ENCODE assay signal across 29 mouse cellular contexts in genomic region chr19:41275588-41275987, GRCm38 (mm10). TPM values are rescaled to one million over a fixed set of nuclear protein-coding genes. Genes with fewer than 3 reads are reported as not detected.
DNase-seq lines count a peak whose midpoint lies in the region; ATAC-seq and TF ChIP-seq lines count a peak whose summit lies in the region.
"Had no signal": no experiment of that assay in that cellular context is flagged by ENCODE, and none has a peak within 500 bp of the region (broad histone marks: within the 10 kb centered on the region; RNA-seq: fewer than 3 reads in every experiment).

No protein-coding gene starts in this region.

- 61% methylated on average over 3 of the region's 3 CpGs for WGBS in intestine, embryonic 14.5 days
- WGBS in liver, postnatal 0 days (ENCODE audit: insufficient replicate concordance), result 62% methylated on average over 3 of the region's 3 CpGs
- WGBS in stomach, postnatal 0 days, result 40% methylated on average over 3 of the region's 3 CpGs
- WGBS in kidney, embryonic 14.5 days, result 78% methylated on average over 3 of the region's 3 CpGs

- no peak; the same call in 1 of the 2 replicates for ATAC-seq in intestine, embryonic 14.5 days (replicated peaks; ENCODE audit: low FRiP score, low TSS enrichment, low read depth)
- peak; percentile 84 for ATAC-seq in liver, postnatal 0 days
- peak; percentile 75 for ATAC-seq in stomach, postnatal 0 days (ENCODE audit: low FRiP score, low TSS enrichment)
- ATAC-seq in kidney, embryonic 14.5 days (ENCODE audit: low FRiP score, low TSS enrichment), result no peak
- ATAC-seq: forebrain, embryonic 14.5 days; hindbrain, postnatal 0 days had no signal

- H3K27me3 ChIP-seq in intestine, embryonic 14.5 days (replicated peaks; ENCODE audit: control insufficient read depth, insufficient read depth, low read length), result no peaks in the 10 kb centered on the region
- no peaks in the 10 kb centered on the region for H3K27me3 ChIP-seq in liver, postnatal 0 days (ENCODE audit: insufficient read depth, low read length)
- H3K27me3 ChIP-seq in stomach, postnatal 0 days (ENCODE audit: control insufficient read depth, insufficient read depth, low read length), result no peaks in the 10 kb centered on the region
- no peaks in the 10 kb centered on the region for H3K27me3 ChIP-seq in kidney, embryonic 14.5 days (ENCODE audit: control insufficient read depth, insufficient read depth, low read length)
- H3K27me3 ChIP-seq: embryonic facial prominence, embryonic 12.5 days; hindbrain, embryonic 12.5 days; lung, embryonic 15.5 days had no signal

- H3K9ac ChIP-seq in intestine, embryonic 14.5 days (ENCODE audit: low read length), result no peak overlapping the region
- no peak overlapping the region for H3K9ac ChIP-seq in liver, postnatal 0 days (replicated peaks)
- no peak overlapping the region for H3K9ac ChIP-seq in stomach, postnatal 0 days (ENCODE audit: low read length)
- H3K9ac ChIP-seq in kidney, embryonic 14.5 days (ENCODE audit: low read depth, low read length), result no peak overlapping the region
- H3K9ac ChIP-seq: embryonic facial prominence, embryonic 12.5 days; hindbrain, embryonic 12.5 days; limb, embryonic 15.5 days; lung, embryonic 15.5 days; midbrain, embryonic 12.5 days; neural tube, embryonic 13.5 days had no signal

- H3K9me3 ChIP-seq in intestine, embryonic 14.5 days (ENCODE audit: control insufficient read depth, low read length), result no peaks in the 10 kb centered on the region
- no peaks in the 10 kb centered on the region for H3K9me3 ChIP-seq in liver, postnatal 0 days (ENCODE audit: low read length)
- H3K9me3 ChIP-seq in stomach, postnatal 0 days (ENCODE audit: control insufficient read depth, low read length), result no peaks in the 10 kb centered on the region
- H3K9me3 ChIP-seq in kidney, embryonic 14.5 days (ENCODE audit: control insufficient read depth, low read length), result no peaks in the 10 kb centered on the region
- H3K9me3 ChIP-seq: embryonic facial prominence, embryonic 12.5 days; hindbrain, embryonic 12.5 days; limb, embryonic 10.5 days; limb, embryonic 15.5 days; lung, embryonic 15.5 days; midbrain, embryonic 12.5 days; neural tube, embryonic 13.5 days had no signal

- TF ChIP-seq EP300 in liver, postnatal 0 days (IDR thresholded peaks at IDR 0.05; ENCODE audit: low read depth), result no peak
- no peak for TF ChIP-seq EP300 in stomach, postnatal 0 days (optimal IDR thresholded peaks at IDR 0.05)

- peak overlapping the region; percentile 1; the same call in 1 of the 2 replicates for H3K4me2 ChIP-seq in intestine, embryonic 14.5 days (ENCODE audit: low read length)
- peak overlapping the region; percentile 30; the same call in 1 of the 2 replicates for H3K4me2 ChIP-seq in liver, postnatal 0 days (ENCODE audit: low read depth, low read length)
- H3K4me2 ChIP-seq in stomach, postnatal 0 days (replicated peaks; ENCODE audit: low read depth), result no peak overlapping the region
- H3K4me2 ChIP-seq in kidney, embryonic 14.5 days (replicated peaks; ENCODE audit: low read depth, low read length), result no peak overlapping the region
- H3K4me2 ChIP-seq: embryonic facial prominence, embryonic 12.5 days; heart, embryonic 11.5 days; hindbrain, embryonic 12.5 days; limb, embryonic 15.5 days; lung, embryonic 15.5 days; midbrain, embryonic 12.5 days; neural tube, embryonic 13.5 days had no signal

- peak overlapping the region; percentile 14; the same call in 1 of the 2 replicates for H3K27ac ChIP-seq in intestine, embryonic 14.5 days (ENCODE audit: low read depth)
- H3K27ac ChIP-seq in liver, postnatal 0 days (ENCODE audit: low read depth), result peak overlapping the region; percentile 49
- H3K27ac ChIP-seq in stomach, postnatal 0 days (replicated peaks), result peak overlapping the region; percentile 9
- H3K27ac ChIP-seq in kidney, embryonic 14.5 days (ENCODE audit: low read depth, low read length), result no peak overlapping the region
- H3K27ac ChIP-seq: embryonic facial prominence, embryonic 12.5 days; hindbrain, embryonic 12.5 days; hindbrain, postnatal 0 days; kidney, postnatal 0 days; limb, embryonic 10.5 days; limb, embryonic 15.5 days; lung, embryonic 15.5 days; midbrain, embryonic 12.5 days; neural tube, embryonic 13.5 days had no signal

- DNase-seq in Muller cell, postnatal 12 days (ENCODE audit: inconsistent ontology term), result peak; percentile 12
- no peak for DNase-seq in intestine, embryonic 14.5 days (ENCODE audit: low spot score)
- no peak for DNase-seq in liver, postnatal 0 days
- no peak for DNase-seq in stomach, postnatal 0 days (ENCODE audit: low spot score)
- no peak for DNase-seq in lung, postnatal 4 days
- DNase-seq: adrenal gland, postnatal 10 days; B cell, adult 2 months; cerebellum, adult 8-10 months; cerebellum, postnatal 25 days; gastrocnemius, postnatal 36 days; heart, adult 18-20 months; heart, postnatal 36 days; kidney, adult 2 months; layer of hippocampus, adult 9-11 months; right cerebral cortex, postnatal 4 days; thymus, adult 18-20 months; thymus, postnatal 36 days had no signal

- no peak overlapping the region for H3K4me3 ChIP-seq in intestine, embryonic 14.5 days (ENCODE audit: low read depth, low read length)
- no peak overlapping the region for H3K4me3 ChIP-seq in liver, postnatal 0 days (ENCODE audit: low read depth, low read length)
- H3K4me3 ChIP-seq in stomach, postnatal 0 days (ENCODE audit: low read depth, low read length), result no peak overlapping the region
- H3K4me3 ChIP-seq in kidney, embryonic 14.5 days (ENCODE audit: low read length), result no peak overlapping the region
- H3K4me3 ChIP-seq: embryonic facial prominence, embryonic 12.5 days; hindbrain, embryonic 12.5 days; limb, embryonic 10.5 days; limb, embryonic 15.5 days; lung, embryonic 15.5 days; midbrain, embryonic 12.5 days; neural tube, embryonic 13.5 days had no signal

- no peaks in the 10 kb centered on the region for H3K36me3 ChIP-seq in intestine, embryonic 14.5 days (ENCODE audit: control insufficient read depth, insufficient read depth, low read length)
- H3K36me3 ChIP-seq in liver, postnatal 0 days (replicated peaks; ENCODE audit: insufficient read depth, low read length), result peaks cover 30% of the 10 kb centered on the region
- no peaks in the 10 kb centered on the region for H3K36me3 ChIP-seq in stomach, postnatal 0 days (ENCODE audit: control insufficient read depth, insufficient read depth, low read length)
- no peaks in the 10 kb centered on the region for H3K36me3 ChIP-seq in kidney, embryonic 14.5 days (ENCODE audit: control insufficient read depth, insufficient read depth, low read length)
- H3K36me3 ChIP-seq: embryonic facial prominence, embryonic 12.5 days; hindbrain, embryonic 12.5 days; limb, embryonic 10.5 days; limb, embryonic 15.5 days; lung, embryonic 15.5 days; midbrain, embryonic 12.5 days; neural tube, embryonic 13.5 days had no signal

- no peak for TF ChIP-seq CTCF in liver, postnatal 0 days (IDR thresholded peaks at IDR 0.05; ENCODE audit: low read depth)
- TF ChIP-seq CTCF in stomach, postnatal 0 days (IDR thresholded peaks at IDR 0.05; ENCODE audit: low read depth), result no peak

- no peaks in the 10 kb centered on the region for H3K4me1 ChIP-seq in intestine, embryonic 14.5 days (replicated peaks; ENCODE audit: control insufficient read depth, insufficient read depth, low read length)
- H3K4me1 ChIP-seq in liver, postnatal 0 days (ENCODE audit: insufficient read depth), result peaks cover 7% of the 10 kb centered on the region
- no peaks in the 10 kb centered on the region; the same call in 1 of the 2 replicates for H3K4me1 ChIP-seq in stomach, postnatal 0 days (replicated peaks; ENCODE audit: control insufficient read depth, insufficient read depth)
- H3K4me1 ChIP-seq in kidney, embryonic 14.5 days (ENCODE audit: control insufficient read depth, insufficient read depth, low read length), result no peaks in the 10 kb centered on the region
- H3K4me1 ChIP-seq: embryonic facial prominence, embryonic 12.5 days; hindbrain, embryonic 12.5 days; limb, embryonic 10.5 days; limb, embryonic 15.5 days; lung, embryonic 15.5 days; midbrain, embryonic 12.5 days; neural tube, embryonic 13.5 days had no signal

RNA-seq across cellular contexts. Expression of gene Tm9sf3, which starts 11.8 kb away (rescaled TPM):
- 151 and 154 TPM in 2 replicates for polyA plus RNA-seq in intestine, embryonic 14.5 days (2014; fragmentation: Nextera tagmentation; extraction: Ambion mirVana)
- 45.8 and 49.2 TPM in 2 replicates for polyA plus RNA-seq in liver, postnatal 0 days (2015; fragmentation: Nextera tagmentation; extraction: Ambion mirVana)
- 138 and 143 TPM in 2 replicates for polyA plus RNA-seq in stomach, postnatal 0 days (2015; fragmentation: Nextera tagmentation; extraction: Ambion mirVana)
- 86.0 and 149 TPM in 2 replicates for polyA plus RNA-seq in kidney, embryonic 14.5 days (2014; fragmentation: Nextera tagmentation; extraction: Ambion mirVana)

Comparison
In these comparisons a context has a peak if more than half of its experiments do, and no peak if none do; other contexts are left out.
1. ATAC-seq: peak in liver, postnatal 0 days (single experiment) and stomach, postnatal 0 days (single experiment); none in intestine, embryonic 14.5 days (single experiment) and kidney, embryonic 14.5 days (single experiment).
2. H3K4me2 ChIP-seq: peak in intestine, embryonic 14.5 days (single experiment) and liver, postnatal 0 days (single experiment); none in stomach, postnatal 0 days (single experiment) and kidney, embryonic 14.5 days (single experiment).